Mouse (Mus musculus) liver, embryonic 16.5 days (tissue): ENCODE measurements at regions not wholly inside any gene's neighbourhood (a gene's known extent, or its start where the extent isn't known, plus 50 kb on each side); places are given as distances from the start of the nearest gene placed in this dataset.
A peak's percentile ranks its signal among the peaks of the same experiment; 100 is the strongest.

Source experiments
- ATAC-seq: fragments of 200-750 bp; cut with Nextera tagmentation; 2 replicates; pipeline ENCODE4 v1.8.0; 2017; ENCODE audit warnings: low read depth, mild to moderate bottlenecking, moderate number of reproducible peaks, moderate library complexity
- H3K27ac ChIP-seq: fragments of 300-500 bp; sonication (generic); 2 replicates; pipeline ENCODE4 v1.5.1; 2014; ENCODE audit warnings: mild to moderate bottlenecking, low read length
- H3K27me3 ChIP-seq: fragments of 300-500 bp; sonication (generic); 2 replicates; pipeline ENCODE4 v1.6.1; 2014; ENCODE audit warnings: low read depth, low read length, mixed read lengths; ENCODE audit not compliant: control insufficient read depth, insufficient read depth
- H3K36me3 ChIP-seq: fragments of 300-500 bp; sonication (generic); 2 replicates; pipeline ENCODE4 v1.6.1; 2014; ENCODE audit warnings: mild to moderate bottlenecking; ENCODE audit not compliant: control insufficient read depth, insufficient read depth
- H3K4me1 ChIP-seq: fragments of 300-500 bp; sonication (generic); 2 replicates; pipeline ENCODE4 v1.6.1; 2014; ENCODE audit warnings: low read depth, low read length, mixed read lengths; ENCODE audit not compliant: control insufficient read depth
- H3K4me2 ChIP-seq: fragments of 300-500 bp; sonication (generic); 2 replicates; pipeline ENCODE4 v1.6.1; 2014; ENCODE audit warnings: low read depth, low read length, mixed read lengths
- H3K4me3 ChIP-seq: fragments of 300-500 bp; sonication (generic); 2 replicates; pipeline ENCODE4 v1.5.1; 2014; ENCODE audit warnings: low read depth, mild to moderate bottlenecking, low read length
- H3K9ac ChIP-seq: fragments of 300-500 bp; sonication (generic); 2 replicates; pipeline ENCODE4 v1.6.1; 2014; ENCODE audit warnings: low read depth, low read length
- H3K9me3 ChIP-seq: fragments of 300-500 bp; sonication (generic); replicated peaks from 2 replicates; pipeline ENCODE4 v1.6.1; 2016; ENCODE audit warnings: low read length; ENCODE audit not compliant: control insufficient read depth
- WGBS: fragments of 180-500 bp; shearing (Covaris S2); extraction: QIAGEN DNeasy Blood & Tissue Kit; methylation state at CpG from one replicate; pipeline ENCODE4 v1.1.7; 2014; ENCODE audit not compliant: insufficient replicate concordance; 5-methylcytosine and 5-hydroxymethylcytosine counted together

GRCm38 (mm10) chr4:29034406-29034805 lies 221.5 kb downstream of the Epha7 start:
- peaks cover 2% of the 10 kb centered on the region for H3K9me3 ChIP-seq
- no peaks in the 10 kb centered on the region for H3K27me3 ChIP-seq
- no peak overlapping the region for H3K4me3 ChIP-seq
- no peak for ATAC-seq
- WGBS: 73% methylated on average over 1 of the region's 1 CpGs
- no peak overlapping the region for H3K9ac ChIP-seq
- no peaks in the 10 kb centered on the region for H3K36me3 ChIP-seq
- no peaks in the 10 kb centered on the region for H3K4me1 ChIP-seq
- no peak overlapping the region for H3K4me2 ChIP-seq
- H3K27ac ChIP-seq: no peak overlapping the region

- Histone ChIP-seq H3K9me3 (no peaks in the 10 kb centered on the region), H3K36me3 (no peaks in the 10 kb centered on the region), H3K27ac (no peak overlapping the region), H3K4me2 (no peak overlapping the region), H3K4me3 (no peak overlapping the region), H3K27me3 (no peaks in the 10 kb centered on the region), H3K4me1 (no peaks in the 10 kb centered on the region), H3K9ac (no peak overlapping the region)
- WGBS: 34% methylated on average over 1 of the region's 1 CpGs
- no peak for ATAC-seq
Observed at GRCm38 (mm10) chr4:29039993-29040392, 227.1 kb downstream of the Epha7 start.

GRCm38 (mm10) chr4:29068678-29069621 lies 256.0 kb downstream of the Epha7 start:
- H3K36me3 ChIP-seq: no peaks in the 10 kb centered on the region
- no peak overlapping the region for H3K4me3 ChIP-seq
- H3K9me3 ChIP-seq: no peaks in the 10 kb centered on the region
- no peak overlapping the region for H3K9ac ChIP-seq
- no peak for ATAC-seq
- 79% methylated on average over 12 of the region's 12 CpGs for WGBS
- H3K4me1 ChIP-seq: no peaks in the 10 kb centered on the region
- no peak overlapping the region for H3K4me2 ChIP-seq
- no peaks in the 10 kb centered on the region for H3K27me3 ChIP-seq
- no peak overlapping the region for H3K27ac ChIP-seq

- no peak overlapping the region for H3K27ac ChIP-seq
- H3K9ac ChIP-seq: no peak overlapping the region
- H3K9me3 ChIP-seq: no peaks in the 10 kb centered on the region
- no peaks in the 10 kb centered on the region for H3K27me3 ChIP-seq
- no peaks in the 10 kb centered on the region for H3K4me1 ChIP-seq
- no peak overlapping the region for H3K4me3 ChIP-seq
- ATAC-seq: 0 out of 2 replicates have a peak, but pooled peaks have one; percentile 30
- no peak overlapping the region for H3K4me2 ChIP-seq
- no peaks in the 10 kb centered on the region for H3K36me3 ChIP-seq
Observed at GRCm38 (mm10) chr4:29074204-29074603, 261.3 kb downstream of the Epha7 start.

DNA sequence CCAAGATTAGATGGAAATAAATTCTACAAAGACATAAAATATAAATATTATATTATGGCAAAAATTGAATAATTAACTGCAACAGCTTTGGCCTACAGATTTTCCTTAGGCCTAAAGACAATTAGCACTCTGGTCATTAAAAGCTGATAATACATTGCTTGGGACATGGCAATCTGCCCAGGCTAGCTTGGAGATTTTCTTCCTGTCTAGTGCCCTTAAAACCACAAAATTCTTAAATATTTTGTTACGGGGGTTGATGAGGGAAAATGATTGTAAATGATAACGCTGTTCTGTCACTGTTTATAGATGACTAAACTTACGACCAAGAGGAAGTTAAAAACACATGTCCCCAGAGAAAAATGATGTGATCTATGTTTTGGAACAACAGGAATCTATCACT lies 261.9 kb downstream of the Epha7 start:
- Histone ChIP-seq H3K4me1 (no peaks in the 10 kb centered on the region), H3K36me3 (no peaks in the 10 kb centered on the region), H3K9me3 (no peaks in the 10 kb centered on the region), H3K4me3 (no peak overlapping the region), H3K27me3 (no peaks in the 10 kb centered on the region), H3K9ac (no peak overlapping the region), H3K27ac (no peak overlapping the region), H3K4me2 (no peak overlapping the region)
- 32% methylated on average over 3 of the region's 3 CpGs for WGBS
- no peak for ATAC-seq

- H3K27ac ChIP-seq: no peak overlapping the region
- H3K9ac ChIP-seq: no peak overlapping the region
- no peak overlapping the region for H3K4me3 ChIP-seq
- H3K27me3 ChIP-seq: no peaks in the 10 kb centered on the region
- ATAC-seq: peak; percentile 54; the same call in 1 of the 2 replicates
- no peaks in the 10 kb centered on the region for H3K4me1 ChIP-seq
- H3K4me2 ChIP-seq: no peak overlapping the region
- H3K36me3 ChIP-seq: no peaks in the 10 kb centered on the region
- 19% methylated on average over 3 of the region's 3 CpGs for WGBS
- no peaks in the 10 kb centered on the region for H3K9me3 ChIP-seq
Observed at GRCm38 (mm10) chr4:29076683-29077082, 263.8 kb downstream of the Epha7 start.

DNA sequence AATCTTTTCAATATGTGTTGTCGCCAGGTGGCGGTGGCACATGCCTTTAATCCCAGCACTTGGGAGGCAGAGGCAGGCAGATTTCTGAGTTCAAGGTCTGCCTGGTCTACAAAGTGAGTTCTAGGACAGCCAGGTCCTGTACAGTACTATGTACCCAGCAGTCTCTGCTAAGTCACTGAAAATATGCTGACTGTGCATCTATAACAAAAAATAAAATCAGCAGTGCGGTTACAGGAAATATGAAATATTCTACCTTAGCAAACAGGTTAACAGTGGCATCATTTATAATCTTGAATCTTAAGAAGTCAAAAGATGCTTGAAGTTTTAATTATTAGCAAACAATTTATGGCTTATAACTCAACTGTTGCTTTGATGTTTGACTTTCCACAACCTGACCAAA lies 265.5 kb downstream of the Epha7 start:
- no peaks in the 10 kb centered on the region for H3K27me3 ChIP-seq
- 83% methylated on average over 3 of the region's 3 CpGs for WGBS
- no peaks in the 10 kb centered on the region for H3K4me1 ChIP-seq
- H3K36me3 ChIP-seq: no peaks in the 10 kb centered on the region
- no peak overlapping the region for H3K27ac ChIP-seq
- no peaks in the 10 kb centered on the region for H3K9me3 ChIP-seq
- no peak for ATAC-seq
- H3K4me2 ChIP-seq: no peak overlapping the region
- H3K9ac ChIP-seq: no peak overlapping the region
- H3K4me3 ChIP-seq: no peak overlapping the region

DNA sequence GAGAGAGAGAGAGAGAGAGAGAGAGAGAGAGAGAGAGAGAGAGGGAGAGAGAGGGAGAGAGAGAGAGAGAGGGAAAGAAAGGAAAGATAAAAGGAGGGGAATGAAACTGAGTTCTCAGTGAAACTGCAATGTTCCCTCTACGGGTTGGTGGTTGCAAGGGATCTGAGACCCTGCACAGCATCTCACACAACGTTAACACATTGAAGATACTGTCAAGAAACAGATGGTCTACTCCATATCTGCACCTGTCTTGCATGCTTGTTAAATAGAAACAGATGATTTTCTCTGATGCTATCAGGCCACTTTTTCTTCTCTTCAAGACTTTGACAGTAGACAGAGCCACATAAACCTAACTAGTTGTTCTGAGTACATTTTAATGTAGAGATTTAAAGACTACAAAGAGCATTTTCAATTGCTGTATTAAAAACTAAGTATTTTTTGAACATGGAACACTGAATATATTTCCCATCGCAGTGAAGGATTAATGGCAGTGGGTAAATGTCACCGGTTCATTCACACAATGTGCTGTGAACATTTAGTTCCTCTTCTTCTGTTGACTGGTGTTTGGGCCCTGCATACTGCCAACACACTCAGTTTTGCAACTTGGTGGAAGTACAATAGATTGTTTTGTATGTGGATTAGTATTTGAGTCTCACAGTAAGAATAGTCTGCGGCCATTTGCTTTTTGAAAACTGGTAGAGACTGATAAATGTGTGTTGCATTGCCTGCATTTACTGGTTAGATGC lies 270.8 kb downstream of the Epha7 start:
- Histone ChIP-seq H3K9me3 (no peaks in the 10 kb centered on the region), H3K4me1 (no peaks in the 10 kb centered on the region), H3K4me3 (no peak overlapping the region), H3K36me3 (no peaks in the 10 kb centered on the region), H3K27ac (no peak overlapping the region), H3K27me3 (no peaks in the 10 kb centered on the region), H3K4me2 (no peak overlapping the region), H3K9ac (no peak overlapping the region)
- 40% methylated on average over 5 of the region's 5 CpGs for WGBS
- no peak for ATAC-seq

- no peak for ATAC-seq
- Histone ChIP-seq H3K4me1 (no peaks in the 10 kb centered on the region), H3K27me3 (no peaks in the 10 kb centered on the region), H3K9ac (no peak overlapping the region), H3K4me3 (no peak overlapping the region), H3K9me3 (no peaks in the 10 kb centered on the region), H3K36me3 (no peaks in the 10 kb centered on the region), H3K4me2 (no peak overlapping the region), H3K27ac (no peak overlapping the region)
- WGBS: 60% methylated on average over 4 of the region's 4 CpGs
Observed at GRCm38 (mm10) chr4:29090949-29091348, 278.0 kb downstream of the Epha7 start.
